Mouse (Mus musculus) 3T3-L1 (cell line): ENCODE measurements around the gene Ift172.
"Not testable (repeated sequence)": the region's sequence is repeated elsewhere in the genome, so short reads cannot be mapped to it uniquely, and the experiment has no call there.

Source experiments
- DNase-seq: peaks from one replicate; pipeline ENCODE4 v3.0.0-alpha.2; 2015; ENCODE audit warnings: low read depth, low spot score

The Ift172 gene

GRCm38 (mm10) chr5:31218294-31218693 is 72.6 kb downstream of the Ift172 start:
- peak; percentile 54 for DNase-seq

- not testable (repeated sequence) for DNase-seq
Measured at GRCm38 (mm10) chr5:31216554-31216953, 74.4 kb downstream of the Ift172 start.

- DNase-seq: no peak
Measured at GRCm38 (mm10) chr5:31204421-31204820, 86.5 kb downstream of the Ift172 start.

GRCm38 (mm10) chr5:31203866-31204265 is 87.0 kb downstream of the Ift172 start:
- no peak for DNase-seq
